Mouse (Mus musculus) brain, embryonic 14.5 days (tissue): Measurements from ENCODE around the gene Sox5. TPM values are rescaled to one million over a fixed set of nuclear protein-coding genes. Genes with fewer than 3 reads are reported as not detected.

Experiments used
- DNase-seq: peaks from one replicate; pipeline ENCODE4 v3.0.0-alpha.2; 2011; ENCODE audit warnings: low read depth
- CTCF ChIP-seq: fragments of 200-500 bp; IDR thresholded peaks from 2 replicates; pipeline ENCODE4 v1.5.1; 2012; ENCODE audit warnings: inconsistent platforms, mild to moderate bottlenecking, moderate library complexity, borderline replicate concordance; ENCODE audit not compliant: insufficient read depth, insufficient read length; ENCODE audit errors: extremely low read depth
- POLR2A ChIP-seq: fragments of 200-500 bp; IDR thresholded peaks from 2 replicates; pipeline ENCODE4 v1.6.1; 2012; ENCODE audit warnings: mild to moderate bottlenecking, inconsistent platforms, borderline replicate concordance; ENCODE audit not compliant: poor library complexity, insufficient read depth, insufficient read length, severe bottlenecking; ENCODE audit errors: extremely low read depth
- polyA plus RNA-seq: library from polyadenylated mRNA; depleted of rRNA; stranded (reverse); fragments of >200 nt; gene quantifications from 2 replicates; pipeline ENCODE4 v1.2.3, GENCODE M21; 2012

Gene Sox5
- polyA plus RNA-seq, 1 experiment, result 30.3 TPM

GRCm38 (mm10) chr6:144154892-144155424, 626.8 kb downstream of the Sox5 start:
- TF ChIP-seq CTCF (no peak), POLR2A (no peak)

GRCm38 (mm10) chr6:144151957-144152356, 629.8 kb downstream of the Sox5 start:
- DNase-seq, result no peak
- TF ChIP-seq CTCF, result no peak
- TF ChIP-seq POLR2A, result no peak

More at GRCm38 (mm10) chr6:144154892-144155424, 626.8 kb downstream of the Sox5 start:
- DNase-seq, result peak; percentile 93

- no peak for TF ChIP-seq CTCF
- TF ChIP-seq POLR2A, result no peak
- peak; percentile 54 for DNase-seq
Measured at GRCm38 (mm10) chr6:144151075-144151474, 630.7 kb downstream of the Sox5 start.

- peak; percentile 78 for DNase-seq
- TF ChIP-seq CTCF (no peak), POLR2A (no peak)
Measured at GRCm38 (mm10) chr6:144137397-144137796, 644.4 kb downstream of the Sox5 start.

- no peak for DNase-seq
Measured at GRCm38 (mm10) chr6:144136894-144137293, 644.9 kb downstream of the Sox5 start.

GRCm38 (mm10) chr6:144129927-144130326, 651.9 kb downstream of the Sox5 start:
- DNase-seq, result no peak
- TF ChIP-seq POLR2A, result no peak
- TF ChIP-seq CTCF, result no peak

More at GRCm38 (mm10) chr6:144136894-144137293, 644.9 kb downstream of the Sox5 start:
- no peak for TF ChIP-seq CTCF
- TF ChIP-seq POLR2A, result no peak

GRCm38 (mm10) chr6:144119961-144120360, 661.8 kb downstream of the Sox5 start:
- TF ChIP-seq CTCF, result no peak
- no peak for TF ChIP-seq POLR2A
- DNase-seq, result no peak

- DNase-seq, result no peak
- no peak for TF ChIP-seq POLR2A
Measured at GRCm38 (mm10) chr6:144116646-144117045, 665.1 kb downstream of the Sox5 start.

GRCm38 (mm10) chr6:144111561-144111960, 670.2 kb downstream of the Sox5 start:
- peak; percentile 64 for DNase-seq
- no peak for TF ChIP-seq CTCF
- no peak for TF ChIP-seq POLR2A

- peak; percentile 63 for DNase-seq
Measured at GRCm38 (mm10) chr6:144106848-144107247, 674.9 kb downstream of the Sox5 start.

GRCm38 (mm10) chr6:144105645-144106044, 676.1 kb downstream of the Sox5 start:
- TF ChIP-seq POLR2A, result no peak
- TF ChIP-seq CTCF, result no peak
- DNase-seq, result peak; percentile 62

More at GRCm38 (mm10) chr6:144106848-144107247, 674.9 kb downstream of the Sox5 start:
- TF ChIP-seq POLR2A (no peak), CTCF (no peak)

- no peak for TF ChIP-seq CTCF
- DNase-seq, result no peak
Measured at GRCm38 (mm10) chr6:144103612-144104011, 678.2 kb downstream of the Sox5 start.
